Mouse (Mus musculus) ES-Bruce4 (cell line): Measurements from ENCODE around the gene Coq4.

Source experiments
- CTCF ChIP-seq: IDR thresholded peaks from one replicate; pipeline ENCODE4 v1.8.1; 2011; ENCODE audit warnings: low read depth, low read length
- POLR2A ChIP-seq: IDR thresholded peaks from one replicate; pipeline ENCODE4 v1.8.1; 2011; ENCODE audit warnings: low read length; ENCODE audit not compliant: insufficient read depth

- no peak for TF ChIP-seq POLR2A
- TF ChIP-seq CTCF, result no peak
These were observed 56.8 kb downstream of the Coq4 start for GRCm38 (mm10) chr2:29844115-29844514.
